ENCODE assay signal across 15 mouse cellular contexts in the genomic region with DNA sequence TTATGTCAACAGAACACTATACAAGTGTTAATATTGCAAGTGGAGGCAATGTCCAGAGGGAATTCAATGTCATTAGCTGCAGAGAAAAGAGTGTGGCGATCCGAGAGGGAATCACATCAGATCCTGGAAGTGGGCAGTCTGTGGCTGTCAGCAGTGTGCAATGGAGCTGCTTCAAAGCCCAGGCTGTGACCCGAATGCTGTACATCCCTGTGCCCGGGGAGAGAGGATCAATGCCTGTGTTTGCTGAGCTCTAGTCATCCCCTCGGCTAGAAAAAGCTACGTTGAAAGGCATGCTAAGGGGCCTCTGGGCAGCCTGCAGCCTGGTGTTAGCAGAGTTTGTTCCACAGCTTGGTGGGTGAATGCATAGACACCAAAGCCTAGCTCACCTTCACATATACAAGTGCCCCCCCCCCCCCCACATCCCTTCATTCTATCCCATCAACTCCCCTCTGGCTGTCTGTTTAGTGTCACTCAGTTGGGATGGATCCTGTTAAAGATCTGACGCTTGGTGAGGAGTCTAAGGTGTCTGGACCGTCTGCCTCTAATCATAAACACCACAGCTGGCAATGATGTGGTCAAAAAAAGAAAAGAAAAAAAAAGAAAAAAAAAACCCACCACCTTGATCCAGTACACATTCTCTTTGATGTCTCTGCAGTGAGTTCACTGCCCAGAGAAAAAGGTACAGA.
DNase-seq lines count a peak whose midpoint lies in the region; ATAC-seq lines count a peak whose summit lies in the region.
"Had no signal": no experiment of that assay in that cellular context is flagged by ENCODE, and none has a peak within 500 bp of the region (broad histone marks: within the 10 kb centered on the region; RNA-seq: fewer than 3 reads in every experiment).

No protein-coding gene starts in this region.

- peaks cover 4% of the 10 kb centered on the region for H3K4me1 ChIP-seq in neural tube, embryonic 11.5 days (ENCODE audit: control insufficient read depth, insufficient read depth, low read length)
- H3K4me1 ChIP-seq in neural tube, embryonic 15.5 days: peaks cover 7% of the 10 kb centered on the region
- peaks cover 14% of the 10 kb centered on the region for H3K4me1 ChIP-seq in forebrain, embryonic 13.5 days
- peaks cover 46% of the 10 kb centered on the region for H3K4me1 ChIP-seq in limb, embryonic 13.5 days

- H3K27me3 ChIP-seq in neural tube, embryonic 11.5 days (ENCODE audit: control insufficient read depth, insufficient read depth, low read length): no peaks in the 10 kb centered on the region
- no peaks in the 10 kb centered on the region for H3K27me3 ChIP-seq in neural tube, embryonic 15.5 days (replicated peaks)
- no peaks in the 10 kb centered on the region for H3K27me3 ChIP-seq in forebrain, embryonic 13.5 days
- H3K27me3 ChIP-seq in limb, embryonic 13.5 days: no peaks in the 10 kb centered on the region
- H3K27me3 ChIP-seq: CH12.LX; heart, embryonic 12.5 days had no signal

- WGBS in neural tube, embryonic 11.5 days: 25% methylated on average over 8 of the region's 8 CpGs
- WGBS in neural tube, embryonic 15.5 days: 25% methylated on average over 8 of the region's 8 CpGs
- WGBS in forebrain, embryonic 13.5 days: 20% methylated on average over 8 of the region's 8 CpGs
- WGBS in limb, embryonic 13.5 days: 22% methylated on average over 8 of the region's 8 CpGs

- H3K4me2 ChIP-seq in neural tube, embryonic 11.5 days (ENCODE audit: low read depth): no peak overlapping the region
- no peak overlapping the region for H3K4me2 ChIP-seq in neural tube, embryonic 15.5 days
- no peak overlapping the region for H3K4me2 ChIP-seq in forebrain, embryonic 13.5 days
- no peak overlapping the region for H3K4me2 ChIP-seq in limb, embryonic 13.5 days (replicated peaks)
- H3K4me2 ChIP-seq: heart, embryonic 12.5 days had no signal

- H3K9me3 ChIP-seq in neural tube, embryonic 11.5 days (ENCODE audit: control insufficient read depth, low read length): no peaks in the 10 kb centered on the region
- no peaks in the 10 kb centered on the region for H3K9me3 ChIP-seq in neural tube, embryonic 15.5 days (replicated peaks)
- H3K9me3 ChIP-seq in forebrain, embryonic 13.5 days (replicated peaks): no peaks in the 10 kb centered on the region
- no peaks in the 10 kb centered on the region for H3K9me3 ChIP-seq in limb, embryonic 13.5 days
- H3K9me3 ChIP-seq: heart, embryonic 12.5 days had no signal

- no peak for ATAC-seq in neural tube, embryonic 11.5 days (ENCODE audit: insufficient read depth, low FRiP score, low TSS enrichment)
- ATAC-seq in neural tube, embryonic 15.5 days (ENCODE audit: low FRiP score): no peak
- ATAC-seq in forebrain, embryonic 13.5 days: peak; percentile 58; the same call in 1 of the 2 replicates
- ATAC-seq in limb, embryonic 13.5 days (ENCODE audit: low FRiP score, low read depth): peak; percentile 40; the same call in 1 of the 2 replicates

- H3K9ac ChIP-seq in neural tube, embryonic 11.5 days (ENCODE audit: low read length): no peak overlapping the region
- H3K9ac ChIP-seq in neural tube, embryonic 15.5 days (replicated peaks): no peak overlapping the region
- H3K9ac ChIP-seq in forebrain, embryonic 13.5 days: no peak overlapping the region
- H3K9ac ChIP-seq in limb, embryonic 13.5 days: no peak overlapping the region
- H3K9ac ChIP-seq: heart, embryonic 12.5 days; liver, embryonic 14.5 days had no signal

- no peak for DNase-seq in neural tube, embryonic 11.5 days (ENCODE audit: low spot score)
- DNase-seq in yolk sac, embryonic 10.5 days (ENCODE audit: low spot score): peak; percentile 26
- DNase-seq in frontal cortex, postnatal 10 days (ENCODE audit: low spot score in 2 of 2): no peak
- DNase-seq in cerebellum, adult 9-10 months: no peak
- DNase-seq: adrenal gland, adult 8-10 months; kidney, postnatal 36 days; right cerebral cortex, postnatal 14 days; thymus, postnatal 36 days had no signal

- H3K4me3 ChIP-seq in neural tube, embryonic 11.5 days (ENCODE audit: low read depth, low read length): no peak overlapping the region
- H3K4me3 ChIP-seq in neural tube, embryonic 15.5 days (replicated peaks): no peak overlapping the region
- H3K4me3 ChIP-seq in forebrain, embryonic 13.5 days: no peak overlapping the region
- no peak overlapping the region for H3K4me3 ChIP-seq in limb, embryonic 13.5 days
- H3K4me3 ChIP-seq: heart, embryonic 12.5 days had no signal

- 0 out of 2 replicates have a peak overlapping the region, but pooled peaks have one; percentile 1 for H3K27ac ChIP-seq in neural tube, embryonic 11.5 days (ENCODE audit: low read depth, low read length)
- no peak overlapping the region for H3K27ac ChIP-seq in neural tube, embryonic 15.5 days (replicated peaks)
- no peak overlapping the region; the same call in 1 of the 2 replicates for H3K27ac ChIP-seq in forebrain, embryonic 13.5 days
- H3K27ac ChIP-seq in limb, embryonic 13.5 days: no peak overlapping the region
- H3K27ac ChIP-seq: liver, embryonic 14.5 days; macrophage had no signal

- H3K36me3 ChIP-seq in neural tube, embryonic 11.5 days (ENCODE audit: control insufficient read depth, insufficient read depth, low read length): no peaks in the 10 kb centered on the region
- H3K36me3 ChIP-seq in neural tube, embryonic 15.5 days: no peaks in the 10 kb centered on the region
- no peaks in the 10 kb centered on the region for H3K36me3 ChIP-seq in forebrain, embryonic 13.5 days (ENCODE audit: poor library complexity, severe bottlenecking)
- H3K36me3 ChIP-seq in limb, embryonic 13.5 days: no peaks in the 10 kb centered on the region
- H3K36me3 ChIP-seq: heart, embryonic 12.5 days had no signal

Comparison
In these comparisons a context has a peak if more than half of its experiments do, and no peak if none do; other contexts are left out.
1. ATAC-seq: peak in forebrain, embryonic 13.5 days (single experiment) and limb, embryonic 13.5 days (single experiment); none in neural tube, embryonic 11.5 days (single experiment) and neural tube, embryonic 15.5 days (single experiment).